In the genomic region with DNA sequence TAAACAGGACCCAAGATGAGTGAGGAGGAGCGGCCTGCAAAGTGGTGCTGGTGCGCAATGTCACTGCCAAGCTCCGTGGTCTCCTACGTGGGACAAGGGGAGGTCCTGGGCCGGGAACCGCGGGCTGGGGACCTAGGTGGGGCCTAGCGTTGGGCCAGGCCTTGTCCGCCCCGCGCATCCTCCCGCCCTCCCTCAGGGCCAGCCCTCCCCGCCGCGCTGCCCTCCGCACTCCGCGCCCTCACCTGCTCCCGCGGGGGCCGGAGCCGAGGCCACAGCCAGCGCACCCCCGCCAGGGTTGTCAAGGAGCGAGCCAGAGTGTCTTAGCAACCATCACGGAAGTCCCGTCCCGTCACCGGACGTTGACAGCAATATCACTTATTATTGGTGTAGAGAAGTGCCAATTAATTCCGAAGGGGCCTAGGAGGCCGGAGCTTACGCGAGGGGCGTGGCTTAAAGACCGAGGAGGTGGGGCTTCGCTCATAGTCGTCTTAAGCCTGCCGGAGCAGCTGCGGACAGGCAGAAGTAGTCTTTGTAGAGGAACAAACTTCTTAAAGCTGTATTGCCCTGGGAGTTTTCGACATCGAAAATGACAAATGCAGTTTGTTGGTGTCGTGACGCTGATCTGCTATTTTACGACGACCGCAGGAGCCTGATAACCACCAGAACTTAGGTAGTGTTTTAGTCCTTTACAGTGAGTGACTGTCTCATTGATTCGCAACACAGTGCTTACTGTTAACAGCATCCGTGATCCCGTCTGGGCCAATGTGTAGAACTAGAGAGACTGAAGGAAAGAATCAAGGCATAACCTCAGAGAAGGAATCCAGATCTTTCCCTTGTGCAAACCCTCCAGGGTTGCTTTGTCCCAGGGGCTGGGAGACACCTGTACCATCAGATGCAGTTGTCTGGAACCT, we compare ENCODE assay signal across 8 mouse cellular contexts. TPM values are rescaled to one million over a fixed set of nuclear protein-coding genes. Genes with fewer than 3 reads are reported as not detected.
DNase-seq lines count a peak whose midpoint lies in the region; ATAC-seq lines count a peak whose summit lies in the region.

No protein-coding gene starts in this region.

- H3K27ac ChIP-seq in brown adipose tissue, adult 24 weeks (replicated peaks; ENCODE audit: low read depth, low read length), result peak overlapping the region; percentile 60
- peak overlapping the region; percentile 76 for H3K27ac ChIP-seq in heart, embryonic 13.5 days (replicated peaks)
- peak overlapping the region; percentile 66; the same call in 1 of the 2 replicates for H3K27ac ChIP-seq in liver, embryonic 12.5 days
- H3K27ac ChIP-seq in stomach, embryonic 15.5 days, result peak overlapping the region; percentile 52

- no peaks in the 10 kb centered on the region for H3K36me3 ChIP-seq in heart, embryonic 13.5 days
- H3K36me3 ChIP-seq in liver, embryonic 12.5 days, result no peaks in the 10 kb centered on the region
- no peaks in the 10 kb centered on the region for H3K36me3 ChIP-seq in stomach, embryonic 15.5 days

- WGBS in heart, embryonic 13.5 days, result under 1% methylated on average over 46 of the region's 50 CpGs
- 1% methylated on average over 41 of the region's 50 CpGs for whole genome bisulfite sequencing in liver, embryonic 12.5 days (ENCODE audit: insufficient replicate concordance)
- WGBS in stomach, embryonic 15.5 days, result under 1% methylated on average over 50 of the region's 50 CpGs

- peak overlapping the region; percentile 88 for H3K4me2 ChIP-seq in heart, embryonic 13.5 days
- H3K4me2 ChIP-seq in liver, embryonic 12.5 days, result peak overlapping the region; percentile 91
- peak overlapping the region; percentile 74 for H3K4me2 ChIP-seq in stomach, embryonic 15.5 days

- H3K9me3 ChIP-seq in heart, embryonic 13.5 days, result no peaks in the 10 kb centered on the region
- no peaks in the 10 kb centered on the region for H3K9me3 ChIP-seq in liver, embryonic 12.5 days (replicated peaks)
- no peaks in the 10 kb centered on the region for H3K9me3 ChIP-seq in stomach, embryonic 15.5 days

- H3K9ac ChIP-seq in heart, embryonic 13.5 days, result peak overlapping the region; percentile 87
- peak overlapping the region; percentile 76 for H3K9ac ChIP-seq in liver, embryonic 12.5 days
- H3K9ac ChIP-seq in stomach, embryonic 15.5 days, result peak overlapping the region; percentile 54

- H3K4me1 ChIP-seq in brown adipose tissue, adult 24 weeks (ENCODE audit: control insufficient read depth, insufficient read depth, insufficient read length, low read length), result 0 out of 2 replicates have a peak, but pooled peaks cover 4% of the 10 kb centered on the region
- H3K4me1 ChIP-seq in heart, embryonic 13.5 days, result peaks cover 37% of the 10 kb centered on the region
- peaks cover 21% of the 10 kb centered on the region for H3K4me1 ChIP-seq in liver, embryonic 12.5 days
- H3K4me1 ChIP-seq in stomach, embryonic 15.5 days, result peaks cover 17% of the 10 kb centered on the region

- DNase-seq in CD4-positive, CD25-positive, alpha-beta regulatory T cell, adult 2 months (ENCODE audit: low read depth, low spot score), result peak; percentile 99
- DNase-seq in fat pad, adult 2 months (ENCODE audit: extremely low read depth, low read depth, low spot score), result peak; percentile 93
- DNase-seq in kidney, postnatal 10 days, result peak; percentile 98
- DNase-seq in natural killer cell, adult 2 months (ENCODE audit: low spot score in 2 of 2), result peak; percentile 96 to 97

- 0 out of 2 replicates have a peak, but pooled peaks cover under 1% of the 10 kb centered on the region for H3K27me3 ChIP-seq in heart, embryonic 13.5 days (replicated peaks)
- peaks cover 10% of the 10 kb centered on the region for H3K27me3 ChIP-seq in liver, embryonic 12.5 days (replicated peaks)
- H3K27me3 ChIP-seq in stomach, embryonic 15.5 days (replicated peaks), result no peaks in the 10 kb centered on the region

- H3K4me3 ChIP-seq in brown adipose tissue, adult 24 weeks (ENCODE audit: insufficient read depth, low read depth, low read length), result peak overlapping the region; percentile 78
- H3K4me3 ChIP-seq in heart, embryonic 13.5 days, result peak overlapping the region; percentile 81
- H3K4me3 ChIP-seq in liver, embryonic 12.5 days, result peak overlapping the region; percentile 81
- H3K4me3 ChIP-seq in stomach, embryonic 15.5 days (replicated peaks), result peak overlapping the region; percentile 66

- ATAC-seq in heart, embryonic 13.5 days (ENCODE audit: extremely low read depth, insufficient number of reproducible peaks, low FRiP score, low TSS enrichment), result peak; percentile 97
- ATAC-seq in liver, embryonic 12.5 days, result peak; percentile 100
- peak; percentile 98 for ATAC-seq in stomach, embryonic 15.5 days (ENCODE audit: insufficient read depth, low FRiP score, low read depth)

RNA-seq across cellular contexts. Expression of a gene that starts 3.3 kb away (rescaled TPM):
- polyA plus RNA-seq in brown adipose tissue, adult 24 weeks (2012; ENCODE audit: insufficient read depth, insufficient read length, missing spikeins), result 10.6 and 13.5 TPM in 2 replicates
- 35.6 and 37.5 TPM in 2 replicates for polyA plus RNA-seq in heart, embryonic 13.5 days (2015; fragmentation: Nextera tagmentation; extraction: Ambion mirVana)
- 13.5 and 14.0 TPM in 2 replicates for polyA plus RNA-seq in liver, embryonic 12.5 days (2016; fragmentation: Nextera tagmentation; extraction: Ambion mirVana)
- 44.4 and 50.4 TPM in 2 replicates for polyA plus RNA-seq in stomach, embryonic 15.5 days (2015; fragmentation: Nextera tagmentation; extraction: Ambion mirVana)

RNA-seq across cellular contexts. Expression of a gene that starts 30.2 kb away (rescaled TPM):
- 0.71 and 0.83 TPM in 2 replicates for polyA plus RNA-seq in brown adipose tissue, adult 24 weeks (2012; ENCODE audit: insufficient read depth, insufficient read length, missing spikeins)
- 1.6 and 1.7 TPM in 2 replicates for polyA plus RNA-seq in heart, embryonic 13.5 days (2015; fragmentation: Nextera tagmentation; extraction: Ambion mirVana)
- polyA plus RNA-seq in liver, embryonic 12.5 days (2016; fragmentation: Nextera tagmentation; extraction: Ambion mirVana), result 0.24 and 0.31 TPM in 2 replicates
- 4.5 and 4.8 TPM in 2 replicates for polyA plus RNA-seq in stomach, embryonic 15.5 days (2015; fragmentation: Nextera tagmentation; extraction: Ambion mirVana)

RNA-seq across cellular contexts. Expression of a gene that starts 32.0 kb away (rescaled TPM):
- polyA plus RNA-seq in brown adipose tissue, adult 24 weeks (2012; ENCODE audit: insufficient read depth, insufficient read length, missing spikeins), result 49.2 and 105 TPM in 2 replicates
- polyA plus RNA-seq in heart, embryonic 13.5 days (2015; fragmentation: Nextera tagmentation; extraction: Ambion mirVana), result 4.3 and 5.3 TPM in 2 replicates
- polyA plus RNA-seq in liver, embryonic 12.5 days (2016; fragmentation: Nextera tagmentation; extraction: Ambion mirVana), result 1.6 and 2.9 TPM in 2 replicates
- 4.9 and 5.1 TPM in 2 replicates for polyA plus RNA-seq in stomach, embryonic 15.5 days (2015; fragmentation: Nextera tagmentation; extraction: Ambion mirVana)

RNA-seq across cellular contexts. Expression of a gene that starts 59.7 kb away (rescaled TPM):
- polyA plus RNA-seq in brown adipose tissue, adult 24 weeks (2012; ENCODE audit: insufficient read depth, insufficient read length, missing spikeins), result not detected in 2 replicates
- not detected in 2 replicates for polyA plus RNA-seq in heart, embryonic 13.5 days (2015; fragmentation: Nextera tagmentation; extraction: Ambion mirVana)
- polyA plus RNA-seq in liver, embryonic 12.5 days (2016; fragmentation: Nextera tagmentation; extraction: Ambion mirVana), result not detected in 2 replicates
- polyA plus RNA-seq in stomach, embryonic 15.5 days (2015; fragmentation: Nextera tagmentation; extraction: Ambion mirVana), result not detected in 2 replicates

Comparison
In these comparisons a context has a peak if more than half of its experiments do, and no peak if none do; other contexts are left out.
1. Peak in every context shown above with its lines: DNase-seq, ATAC-seq, H3K4me3 ChIP-seq and H3K27ac ChIP-seq.